Mouse (Mus musculus) limb, embryonic 10.5 days (tissue): ENCODE data around the gene Hoxc9. TPM values are rescaled to one million over a fixed set of nuclear protein-coding genes. Genes with fewer than 3 reads are reported as not detected.

ENCODE experiments used
- DNase-seq: peaks from one replicate; pipeline ENCODE4 v3.0.0-alpha.2; 2017; ENCODE audit warnings: low spot score
- H3K27ac ChIP-seq: fragments of 300-500 bp; sonication (generic); 2 replicates; pipeline ENCODE4 v1.5.1; 2016; ENCODE audit warnings: mild to moderate bottlenecking
- H3K27me3 ChIP-seq: fragments of 300-500 bp; sonication (generic); 2 replicates; pipeline ENCODE4 v1.6.1; 2016; ENCODE audit warnings: low read depth, mild to moderate bottlenecking; ENCODE audit not compliant: poor library complexity, severe bottlenecking
- H3K36me3 ChIP-seq: fragments of 300-500 bp; sonication (generic); 2 replicates; pipeline ENCODE4 v1.6.1; 2016; ENCODE audit warnings: mild to moderate bottlenecking, moderate library complexity
- H3K4me1 ChIP-seq: fragments of 300-500 bp; sonication (generic); 2 replicates; pipeline ENCODE4 v1.6.1; 2016
- H3K4me3 ChIP-seq: fragments of 300-500 bp; sonication (generic); 2 replicates; pipeline ENCODE4 v1.5.1; 2016; ENCODE audit warnings: mild to moderate bottlenecking, moderate library complexity
- H3K9me3 ChIP-seq: fragments of 300-500 bp; sonication (generic); replicated peaks from 2 replicates; pipeline ENCODE4 v1.6.1; 2016; ENCODE audit warnings: mild to moderate bottlenecking
- WGBS: fragments of 180-500 bp; shearing (Covaris S2); methylation state at CpG from one replicate; pipeline ENCODE4 v1.1.7; 2016; 5-methylcytosine and 5-hydroxymethylcytosine counted together
- microRNA counts: library from miRNA; unstranded; fragments of <30 nt; microRNA quantifications from one replicate; lab custom pipeline; 2017
- microRNA-seq: library from miRNA; unstranded; fragments of <30 nt; microRNA quantifications from one replicate; pipeline ENCODE4, GENCODE M21; 2017
- polyA plus RNA-seq: library from polyadenylated mRNA; unstranded; fragments of >200 nt; fragmentation: Nextera tagmentation; extraction: Ambion mirVana; gene quantifications from 2 replicates; pipeline ENCODE4 v1.2.1, GENCODE M21; 2016

The Hoxc9 gene
- polyA plus RNA-seq, 1 experiment from 2014 or later, result 6.9 TPM

DNA sequence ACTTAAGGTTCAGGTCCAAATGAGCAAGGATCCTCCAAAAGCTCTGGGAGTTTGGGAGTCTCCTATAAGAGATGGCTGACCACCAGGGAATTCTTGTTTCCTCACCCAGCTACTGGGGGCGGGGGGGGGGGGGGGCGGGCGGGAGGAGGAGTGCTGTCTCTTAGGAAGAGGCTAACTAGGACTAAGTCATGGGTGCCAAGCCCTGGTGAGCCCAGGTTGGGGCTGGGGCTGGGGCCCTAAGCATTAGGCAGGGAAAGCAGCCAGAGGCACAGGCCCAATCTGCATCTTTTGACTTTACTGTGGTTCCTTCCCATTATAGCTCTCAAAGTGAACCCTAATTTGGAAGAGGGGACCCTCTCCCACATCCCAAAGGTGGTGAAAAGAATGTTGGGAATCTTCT is 55.9 kb downstream of the Hoxc9 start:
- peaks cover 85% of the 10 kb centered on the region for H3K4me1 ChIP-seq
- peak; percentile 53 for DNase-seq
- peak overlapping the region; percentile 18; the same call in 1 of the 2 replicates for H3K4me3 ChIP-seq
- H3K27ac ChIP-seq, result peak overlapping the region; percentile 56; the same call in 1 of the 2 replicates
- peaks cover 99% of the 10 kb centered on the region for H3K27me3 ChIP-seq
- H3K36me3 ChIP-seq, result no peaks in the 10 kb centered on the region
- no peaks in the 10 kb centered on the region for H3K9me3 ChIP-seq
- 0% methylated on average over 2 of the region's 3 CpGs for whole genome bisulfite sequencing

DNA sequence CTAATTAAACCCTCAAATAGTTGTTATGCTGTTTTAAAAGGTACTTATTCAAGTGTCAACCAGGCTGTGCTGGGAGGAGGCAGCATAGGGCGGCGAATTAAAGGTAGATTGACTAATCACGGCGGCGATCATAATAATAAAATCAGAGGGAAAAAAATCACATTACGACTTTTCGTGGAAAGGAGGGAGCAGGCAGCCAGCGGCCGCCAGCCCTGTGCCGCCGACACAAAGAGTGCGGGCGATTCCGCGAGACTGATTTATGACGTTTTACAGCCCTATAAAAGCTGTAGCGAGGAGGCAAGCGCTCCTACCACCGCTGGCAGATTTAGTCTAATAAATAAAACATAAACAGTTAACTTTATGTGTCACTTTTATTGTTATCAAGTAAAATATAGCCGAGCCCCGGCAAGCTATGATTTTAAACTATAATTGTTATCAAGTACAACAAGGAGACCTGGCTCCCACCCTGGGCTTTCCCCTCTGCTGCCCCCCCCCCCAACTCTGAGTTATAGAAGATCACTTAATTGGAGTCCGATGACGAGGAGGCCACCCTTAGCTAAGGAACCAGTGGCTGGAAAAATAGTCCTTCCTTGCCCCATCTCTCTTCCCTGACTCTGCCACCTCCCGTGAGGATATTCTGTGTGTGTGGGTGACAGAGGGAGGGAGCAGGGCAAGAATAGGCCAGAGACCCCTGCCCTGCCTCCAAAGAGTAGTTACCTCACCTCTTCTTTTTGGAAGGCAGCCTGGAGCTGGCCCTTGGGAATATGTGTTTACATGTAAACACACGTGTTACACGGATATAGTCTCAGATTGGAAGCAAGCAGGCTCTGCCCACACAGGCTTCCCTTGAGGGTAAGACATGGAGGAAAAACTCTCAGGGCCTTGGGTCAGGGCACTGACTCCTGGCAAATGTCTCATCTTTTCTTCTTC is 56.7 kb downstream of the Hoxc9 start:
- H3K4me3 ChIP-seq, result peak overlapping the region; percentile 18
- H3K27me3 ChIP-seq, result peaks cover 99% of the 10 kb centered on the region
- H3K27ac ChIP-seq, result peak overlapping the region; percentile 56; the same call in 1 of the 2 replicates
- no peaks in the 10 kb centered on the region for H3K9me3 ChIP-seq
- no peaks in the 10 kb centered on the region for H3K36me3 ChIP-seq
- DNase-seq, result peak; percentile 71
- H3K4me1 ChIP-seq, result peaks cover 81% of the 10 kb centered on the region
- under 1% methylated on average over 26 of the region's 26 CpGs for WGBS

GRCm38 (mm10) chr15:103034043-103034806 is 58.0 kb downstream of the Hoxc9 start:
- Histone ChIP-seq H3K9me3 (no peaks in the 10 kb centered on the region), H3K4me3 (peak overlapping the region; percentile 54), H3K4me1 (peaks cover 81% of the 10 kb centered on the region), H3K27ac (peak overlapping the region; percentile 86), H3K36me3 (no peaks in the 10 kb centered on the region), H3K27me3 (peaks cover 99% of the 10 kb centered on the region)
- DNase-seq, result peak; percentile 62
- 2% methylated on average over 24 of the region's 24 CpGs for WGBS

MicroRNAs encoded within 50 kb of the gene (microRNA counts, 519-probe panel; counts per million panel counts)
- microRNA mmu-miR-615-3p (lab: Ali Mortazavi, UCI) (684 counts per million, percentile 72 among the panel's probes with 10 or more counts), microRNA mmu-miR-615-5p (lab: Ali Mortazavi, UCI) (684 counts per million, percentile 72 among the panel's probes with 10 or more counts)

Small RNA genes lying within 50 kb of the gene (microRNA-seq; reads per million reads assigned to microRNA genes)
- 1,846 reads per million, percentile 83 among the genes with 10 or more reads in this experiment for gene Mir196a-2
- 5,586 reads per million, percentile 92 among the genes with 10 or more reads in this experiment for gene Mir615

Other genes with a start within 250 kb of the Hoxc9 start
- 0.51 and 1.2 TPM in 2 replicates for gene Hoxc13, start 55.3 kb upstream of the Hoxc9 start, polyA plus RNA-seq
- gene Hoxc12, start 39.7 kb upstream of the Hoxc9 start, polyA plus RNA-seq, result 0.36 TPM in 1 of 2 replicates, not detected in the other
- gene Hoxc11, start 22.0 kb upstream of the Hoxc9 start, polyA plus RNA-seq, result 2.4 and 4.7 TPM in 2 replicates
- 21.4 and 51.4 TPM in 2 replicates for gene Hoxc10, start 9.6 kb upstream of the Hoxc9 start, polyA plus RNA-seq
- 10.6 and 12.7 TPM in 2 replicates for gene Hoxc5, start 9.0 kb upstream of the Hoxc9 start, polyA plus RNA-seq
- 5.1 and 6.0 TPM in 2 replicates for gene Hoxc8, start 14.2 kb downstream of the Hoxc9 start, polyA plus RNA-seq
- gene Hoxc6, start 21.8 kb downstream of the Hoxc9 start, polyA plus RNA-seq, result 10.1 and 10.2 TPM in 2 replicates
- gene Hoxc4, start 42.5 kb downstream of the Hoxc9 start, polyA plus RNA-seq, result 9.1 and 9.8 TPM in 2 replicates
- 16.2 and 16.8 TPM in 2 replicates for gene Smug1, start 190.7 kb downstream of the Hoxc9 start, polyA plus RNA-seq